Mouse (Mus musculus) left cerebral cortex, postnatal 10 days (tissue): ENCODE data around the gene Dpp6. TPM values are rescaled to one million over a fixed set of nuclear protein-coding genes. Genes with fewer than 3 reads are reported as not detected.

Experiments used
- DNase-seq, 2 experiments: peaks; one replicate each; pipeline ENCODE4 v3.0.0; 2021 to 2022; ENCODE audit warnings: low spot score in 2 of 2, mixed read lengths in 1 of 2; ENCODE audit errors: extremely low spot score in 1 of 2
- intact Hi-C: fragments of 180-260 bp; cut with DNase I; formaldehyde crosslinking; loops from one replicate; pipeline ENCODE4 v1.15.1; 2025
- total RNA-seq, 2 experiments: library from RNA; stranded (reverse); gene quantifications; 2 replicates each; pipeline ENCODE4 v1.2.3; 2021

Gene Dpp6
- total RNA-seq, 2 experiments from 2014 or later = 180 to 184 TPM

- intact Hi-C loops = no loop called here
- no peak for DNase-seq
Measured at GRCm38 (mm10) chr5:27317264-27317663, 500.3 kb downstream of the Dpp6 start.

GRCm38 (mm10) chr5:27317832-27318231 lies 500.8 kb downstream of the Dpp6 start:
- DNase-seq = no peak
- intact Hi-C loops = no loop called here

- intact Hi-C loops = no loop called here
- no peak for DNase-seq
Measured at GRCm38 (mm10) chr5:27319731-27320130, 502.7 kb downstream of the Dpp6 start.

GRCm38 (mm10) chr5:27322895-27323792 lies 506.1 kb downstream of the Dpp6 start:
- no peak for DNase-seq
- intact Hi-C loops = no loop called here

GRCm38 (mm10) chr5:27324346-27324928 lies 507.4 kb downstream of the Dpp6 start:
- intact Hi-C loops = no loop called here
- peak; percentile 15 to 21 for DNase-seq

- no peak for DNase-seq
- intact Hi-C loops = no loop called here
Measured at GRCm38 (mm10) chr5:27336698-27337097, 519.7 kb downstream of the Dpp6 start.

GRCm38 (mm10) chr5:27339196-27340030 lies 522.4 kb downstream of the Dpp6 start:
- intact Hi-C loops = no loop called here

GRCm38 (mm10) chr5:27342276-27342675 lies 525.3 kb downstream of the Dpp6 start:
- no peak for DNase-seq
- intact Hi-C loops = no loop called here

More at GRCm38 (mm10) chr5:27339196-27340030, 522.4 kb downstream of the Dpp6 start:
- DNase-seq = no peak

- DNase-seq = no peak
- intact Hi-C loops = no loop called here
Measured at GRCm38 (mm10) chr5:27343626-27344025, 526.6 kb downstream of the Dpp6 start.

- DNase-seq = no peak
- intact Hi-C loops = no loop called here
Measured at GRCm38 (mm10) chr5:27348181-27349095, 531.4 kb downstream of the Dpp6 start.

GRCm38 (mm10) chr5:27357630-27358029 lies 540.6 kb downstream of the Dpp6 start:
- no peak for DNase-seq

GRCm38 (mm10) chr5:27365946-27366345 lies 548.9 kb downstream of the Dpp6 start:
- intact Hi-C loops = no loop called here
- no peak for DNase-seq

More at GRCm38 (mm10) chr5:27357630-27358029, 540.6 kb downstream of the Dpp6 start:
- intact Hi-C loops = no loop called here

- intact Hi-C loops = no loop called here
- no peak for DNase-seq
Measured at GRCm38 (mm10) chr5:27370814-27371213, 553.8 kb downstream of the Dpp6 start.

GRCm38 (mm10) chr5:27373931-27374330 lies 556.9 kb downstream of the Dpp6 start:
- DNase-seq = no peak
- intact Hi-C loops = no loop called here

- DNase-seq = no peak
Measured at GRCm38 (mm10) chr5:27375841-27376240, 558.8 kb downstream of the Dpp6 start.

GRCm38 (mm10) chr5:27380656-27381385 lies 563.8 kb downstream of the Dpp6 start:
- DNase-seq = no peak
- intact Hi-C loops = no loop called here

More at GRCm38 (mm10) chr5:27375841-27376240, 558.8 kb downstream of the Dpp6 start:
- intact Hi-C loops = no loop called here

GRCm38 (mm10) chr5:27398371-27398770 lies 581.4 kb downstream of the Dpp6 start:
- DNase-seq = no peak
- intact Hi-C loops = no loop called here

GRCm38 (mm10) chr5:27399111-27399510 lies 582.1 kb downstream of the Dpp6 start:
- intact Hi-C loops = no loop called here
- no peak for DNase-seq
